Mouse (Mus musculus): ENCODE results near the gene Prdm16. TPM values are rescaled to one million over a fixed set of nuclear protein-coding genes. Genes with fewer than 3 reads are reported as not detected.

Prdm16 gene
- 4.9 and 6.0 TPM in 2 replicates for polyA plus RNA-seq (2012; rRNA removed)

GRCm38 (mm10) chr4:154636721-154637311 is at the start of gene Prdm16:
Gene Prdm16 (minus strand): TSS chr4:154636873.
- Histone ChIP-seq H3K4me1 (ENCODE audit: control insufficient read depth, insufficient read depth, low read length) (no peaks in the 10 kb centered on the region), H3K4me3 (replicated peaks; ENCODE audit: insufficient read depth, low read depth, low read length) (peak within 1 kb of the TSS; percentile 26), H3K27me3 (ENCODE audit: control insufficient read depth, insufficient read depth, low read length) (peaks cover 5% of the 10 kb centered on the region; the same call in 1 of the 2 replicates), H3K27ac (ENCODE audit: insufficient read depth, low read length) (no peak within 1 kb of the TSS)
- TF ChIP-seq POLR2A (IDR thresholded peaks at IDR 0.05; ENCODE audit: borderline replicate concordance, insufficient read depth, low read length) = no peak
- TF ChIP-seq CTCF (IDR thresholded peaks at IDR 0.05; ENCODE audit: borderline replicate concordance, insufficient read depth, low read depth, low read length) = no peak
- under 1% methylated on average over 47 of the region's 47 CpGs for WGBS
- DNase-seq = no peak

- Histone ChIP-seq H3K4me1 (ENCODE audit: control insufficient read depth, insufficient read depth, low read length) (no peaks in the 10 kb centered on the region), H3K27ac (ENCODE audit: insufficient read depth, low read length) (no peak overlapping the region), H3K27me3 (ENCODE audit: control insufficient read depth, insufficient read depth, low read length) (no peaks in the 10 kb centered on the region; the same call in 1 of the 2 replicates), H3K4me3 (replicated peaks; ENCODE audit: insufficient read depth, low read depth, low read length) (no peak overlapping the region)
- no peak for DNase-seq
- WGBS = 81% methylated on average over 5 of the region's 5 CpGs
- no peak for TF ChIP-seq POLR2A (IDR thresholded peaks at IDR 0.05; ENCODE audit: borderline replicate concordance, insufficient read depth, low read length)
- no peak for TF ChIP-seq CTCF (IDR thresholded peaks at IDR 0.05; ENCODE audit: borderline replicate concordance, insufficient read depth, low read depth, low read length)
Observed at GRCm38 (mm10) chr4:154683068-154683752, 46.5 kb upstream of the Prdm16 start.

GRCm38 (mm10) chr4:154682311-154682710 is 45.6 kb upstream of the Prdm16 start:
- Histone ChIP-seq H3K4me3 (replicated peaks; ENCODE audit: insufficient read depth, low read depth, low read length) (no peak overlapping the region), H3K27me3 (ENCODE audit: control insufficient read depth, insufficient read depth, low read length) (no peaks in the 10 kb centered on the region; the same call in 1 of the 2 replicates), H3K27ac (ENCODE audit: insufficient read depth, low read length) (no peak overlapping the region), H3K4me1 (ENCODE audit: control insufficient read depth, insufficient read depth, low read length) (no peaks in the 10 kb centered on the region)
- TF ChIP-seq POLR2A (IDR thresholded peaks at IDR 0.05; ENCODE audit: borderline replicate concordance, insufficient read depth, low read length) (no peak), CTCF (IDR thresholded peaks at IDR 0.05; ENCODE audit: borderline replicate concordance, insufficient read depth, low read depth, low read length) (no peak)
- WGBS = 42% methylated on average over 14 of the region's 14 CpGs
- no peak for DNase-seq

- no peak for DNase-seq
- no peaks in the 10 kb centered on the region; the same call in 1 of the 2 replicates for H3K27me3 ChIP-seq (ENCODE audit: control insufficient read depth, insufficient read depth, low read length)
- no peak overlapping the region for H3K27ac ChIP-seq (ENCODE audit: insufficient read depth, low read length)
- no peak for TF ChIP-seq POLR2A (IDR thresholded peaks at IDR 0.05; ENCODE audit: borderline replicate concordance, insufficient read depth, low read length)
- TF ChIP-seq CTCF (IDR thresholded peaks at IDR 0.05; ENCODE audit: borderline replicate concordance, insufficient read depth, low read depth, low read length) = no peak
- 53% methylated on average over 10 of the region's 10 CpGs for WGBS
- no peaks in the 10 kb centered on the region for H3K4me1 ChIP-seq (ENCODE audit: control insufficient read depth, insufficient read depth, low read length)
- no peak overlapping the region for H3K4me3 ChIP-seq (replicated peaks; ENCODE audit: insufficient read depth, low read depth, low read length)
Observed at GRCm38 (mm10) chr4:154675441-154676000, 38.8 kb upstream of the Prdm16 start.

- TF ChIP-seq POLR2A (IDR thresholded peaks at IDR 0.05; ENCODE audit: borderline replicate concordance, insufficient read depth, low read length) = no peak
- TF ChIP-seq CTCF (IDR thresholded peaks at IDR 0.05; ENCODE audit: borderline replicate concordance, insufficient read depth, low read depth, low read length) = no peak
- 47% methylated on average over 15 of the region's 15 CpGs for WGBS
- no peak for DNase-seq
- Histone ChIP-seq H3K27me3 (ENCODE audit: control insufficient read depth, insufficient read depth, low read length) (no peaks in the 10 kb centered on the region; the same call in 1 of the 2 replicates), H3K4me1 (ENCODE audit: control insufficient read depth, insufficient read depth, low read length) (no peaks in the 10 kb centered on the region), H3K27ac (ENCODE audit: insufficient read depth, low read length) (no peak overlapping the region), H3K4me3 (replicated peaks; ENCODE audit: insufficient read depth, low read depth, low read length) (no peak overlapping the region)
Observed at GRCm38 (mm10) chr4:154674966-154675365, 38.3 kb upstream of the Prdm16 start.

- WGBS = 2% methylated on average over 12 of the region's 12 CpGs
- H3K4me1 ChIP-seq (ENCODE audit: control insufficient read depth, insufficient read depth, low read length) = no peaks in the 10 kb centered on the region
- DNase-seq = peak in 1 of 2 experiments; percentile 28
- no peaks in the 10 kb centered on the region; the same call in 1 of the 2 replicates for H3K27me3 ChIP-seq (ENCODE audit: control insufficient read depth, insufficient read depth, low read length)
- H3K27ac ChIP-seq (ENCODE audit: insufficient read depth, low read length) = no peak overlapping the region
- TF ChIP-seq POLR2A (IDR thresholded peaks at IDR 0.05; ENCODE audit: borderline replicate concordance, insufficient read depth, low read length) (no peak), CTCF (IDR thresholded peaks at IDR 0.05; ENCODE audit: borderline replicate concordance, insufficient read depth, low read depth, low read length) (peak; percentile 56)
- H3K4me3 ChIP-seq (replicated peaks; ENCODE audit: insufficient read depth, low read depth, low read length) = no peak overlapping the region
Observed at GRCm38 (mm10) chr4:154674541-154674940, 37.9 kb upstream of the Prdm16 start.

- no peak for DNase-seq
- 74% methylated on average over 4 of the region's 4 CpGs for WGBS
- Histone ChIP-seq H3K27me3 (ENCODE audit: control insufficient read depth, insufficient read depth, low read length) (no peaks in the 10 kb centered on the region; the same call in 1 of the 2 replicates), H3K4me3 (replicated peaks; ENCODE audit: insufficient read depth, low read depth, low read length) (no peak overlapping the region), H3K27ac (ENCODE audit: insufficient read depth, low read length) (no peak overlapping the region), H3K4me1 (ENCODE audit: control insufficient read depth, insufficient read depth, low read length) (no peaks in the 10 kb centered on the region)
- TF ChIP-seq CTCF (IDR thresholded peaks at IDR 0.05; ENCODE audit: borderline replicate concordance, insufficient read depth, low read depth, low read length) = no peak
- TF ChIP-seq POLR2A (IDR thresholded peaks at IDR 0.05; ENCODE audit: borderline replicate concordance, insufficient read depth, low read length) = no peak
Observed at GRCm38 (mm10) chr4:154673986-154674385, 37.3 kb upstream of the Prdm16 start.

Measured in cerebellum, adult 2 months (tissue).